Mouse (Mus musculus): Measurements from ENCODE around the gene Tmem120b. TPM values are rescaled to one million over a fixed set of nuclear protein-coding genes. Genes with fewer than 3 reads are reported as not detected.

Tmem120b gene
- polyA plus RNA-seq, 1 experiment from 2014 or later: 11.4 TPM

DNA sequence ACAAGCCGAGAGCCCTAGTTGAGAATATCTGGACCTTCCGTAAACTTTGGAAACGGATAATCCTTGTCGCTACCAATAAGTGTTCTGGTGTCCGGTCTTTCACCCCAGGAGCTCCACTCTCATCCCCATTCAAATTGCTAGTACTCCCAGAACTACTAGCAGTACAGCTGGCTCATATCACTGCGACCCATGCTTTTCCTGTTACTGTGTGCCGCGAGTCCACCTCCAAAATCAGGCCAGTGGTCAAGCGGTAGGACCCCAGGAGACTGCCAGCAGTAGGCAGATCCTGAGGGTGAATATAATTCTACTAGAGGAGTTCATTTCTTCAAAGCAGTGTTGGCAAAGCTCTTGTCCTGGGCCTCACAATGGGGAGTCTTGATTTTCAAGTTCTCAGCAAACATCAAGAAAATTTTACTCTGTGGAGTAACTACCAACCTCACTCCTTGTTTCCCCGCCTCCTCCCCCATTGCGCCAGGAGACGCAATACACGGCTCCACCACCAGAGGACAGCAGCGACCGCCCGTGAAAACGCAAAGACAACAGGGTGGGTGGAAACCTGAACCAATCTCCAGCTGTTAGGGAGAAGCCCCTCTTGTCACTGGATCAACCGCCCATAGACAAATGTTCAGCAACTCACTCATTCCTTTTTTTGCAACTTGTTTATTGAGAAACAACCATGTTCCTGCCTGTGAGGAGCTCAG lies 65.0 kb downstream of the Tmem120b start:
- Histone ChIP-seq H3K27ac (ENCODE audit: low read depth, low read length) (peak overlapping the region; percentile 100), H3K4me2 (peak overlapping the region; percentile 100), H3K9ac (ENCODE audit: low read depth, low read length) (no peak overlapping the region), H3K27me3 (ENCODE audit: control insufficient read depth, insufficient read depth, low read length) (no peaks in the 10 kb centered on the region), H3K36me3 (ENCODE audit: control insufficient read depth, insufficient read depth, low read length) (no peaks in the 10 kb centered on the region), H3K4me1 (ENCODE audit: control insufficient read depth, insufficient read depth, low read length) (peaks cover 65% of the 10 kb centered on the region), H3K9me3 (replicated peaks; ENCODE audit: control insufficient read depth, low read length) (no peaks in the 10 kb centered on the region), H3K4me3 (ENCODE audit: low read depth, low read length) (no peak overlapping the region)
- ATAC-seq (replicated peaks; ENCODE audit: insufficient number of reproducible peaks, low FRiP score, low TSS enrichment): no peak
- 16% methylated on average over 18 of the region's 18 CpGs for WGBS (ENCODE audit: insufficient replicate concordance)

DNA sequence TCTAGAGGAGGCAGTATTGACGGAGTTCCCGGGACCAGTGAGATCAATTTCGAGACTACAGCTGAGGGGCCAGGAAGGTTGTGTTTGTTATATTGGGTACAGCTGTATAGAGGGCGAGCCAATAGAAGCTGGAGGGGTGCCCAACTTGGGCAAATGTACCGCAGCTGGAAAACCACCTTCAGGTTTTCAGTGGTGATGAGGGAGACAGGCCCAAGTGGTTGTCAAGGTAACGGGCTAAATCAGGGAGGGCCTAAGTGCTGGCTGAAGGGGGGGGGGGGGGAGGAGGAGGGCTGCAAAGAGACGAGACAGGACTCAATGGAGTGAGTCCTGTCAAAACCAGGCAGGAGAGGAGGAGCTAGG lies 65.5 kb downstream of the Tmem120b start:
- Histone ChIP-seq H3K4me1 (ENCODE audit: control insufficient read depth, insufficient read depth, low read length) (peaks cover 71% of the 10 kb centered on the region), H3K27ac (ENCODE audit: low read depth, low read length) (peak overlapping the region; percentile 100), H3K9ac (ENCODE audit: low read depth, low read length) (0 out of 2 replicates have a peak overlapping the region, but pooled peaks have one; percentile 10), H3K36me3 (ENCODE audit: control insufficient read depth, insufficient read depth, low read length) (no peaks in the 10 kb centered on the region), H3K4me2 (peak overlapping the region; percentile 100), H3K9me3 (replicated peaks; ENCODE audit: control insufficient read depth, low read length) (no peaks in the 10 kb centered on the region), H3K27me3 (ENCODE audit: control insufficient read depth, insufficient read depth, low read length) (no peaks in the 10 kb centered on the region), H3K4me3 (ENCODE audit: low read depth, low read length) (0 out of 2 replicates have a peak overlapping the region, but pooled peaks have one; percentile 92)
- 32% methylated on average over 7 of the region's 7 CpGs for WGBS (ENCODE audit: insufficient replicate concordance)
- no peak for ATAC-seq (replicated peaks; ENCODE audit: insufficient number of reproducible peaks, low FRiP score, low TSS enrichment)

DNA sequence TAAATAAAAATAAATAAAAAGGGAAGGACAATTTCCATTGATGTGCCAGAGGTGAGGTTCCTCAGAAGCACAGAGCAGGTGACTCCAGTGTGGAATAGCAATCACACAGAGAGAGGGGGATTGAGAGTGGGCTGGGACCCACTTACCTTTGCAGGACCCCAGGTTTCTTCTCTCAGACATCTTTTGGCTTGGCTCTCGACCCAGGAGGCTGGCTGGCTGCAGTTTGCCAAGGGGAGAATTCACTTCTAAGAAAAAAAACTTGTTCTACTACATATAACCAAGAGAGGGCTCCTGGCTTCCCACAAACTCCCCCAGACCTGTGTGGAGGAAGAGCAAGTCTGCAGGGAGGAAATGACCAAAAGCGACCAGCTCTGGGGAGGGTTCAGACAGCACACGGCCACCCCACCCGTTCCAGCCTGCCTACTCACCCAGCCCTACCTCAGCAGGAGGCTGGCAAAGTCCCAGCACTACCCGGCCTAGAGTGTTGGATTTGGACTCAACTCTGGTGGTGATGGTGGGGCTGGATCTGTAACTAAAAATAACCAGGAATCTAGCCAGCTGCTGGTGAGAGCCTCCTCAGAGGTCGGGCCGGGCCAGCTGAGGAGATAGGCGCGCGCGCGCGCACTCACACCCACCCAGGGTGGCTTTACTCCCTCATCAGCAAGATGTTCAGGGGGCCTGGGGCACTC lies 66.1 kb downstream of the Tmem120b start:
- 20% methylated on average over 13 of the region's 13 CpGs for WGBS (ENCODE audit: insufficient replicate concordance)

DNA sequence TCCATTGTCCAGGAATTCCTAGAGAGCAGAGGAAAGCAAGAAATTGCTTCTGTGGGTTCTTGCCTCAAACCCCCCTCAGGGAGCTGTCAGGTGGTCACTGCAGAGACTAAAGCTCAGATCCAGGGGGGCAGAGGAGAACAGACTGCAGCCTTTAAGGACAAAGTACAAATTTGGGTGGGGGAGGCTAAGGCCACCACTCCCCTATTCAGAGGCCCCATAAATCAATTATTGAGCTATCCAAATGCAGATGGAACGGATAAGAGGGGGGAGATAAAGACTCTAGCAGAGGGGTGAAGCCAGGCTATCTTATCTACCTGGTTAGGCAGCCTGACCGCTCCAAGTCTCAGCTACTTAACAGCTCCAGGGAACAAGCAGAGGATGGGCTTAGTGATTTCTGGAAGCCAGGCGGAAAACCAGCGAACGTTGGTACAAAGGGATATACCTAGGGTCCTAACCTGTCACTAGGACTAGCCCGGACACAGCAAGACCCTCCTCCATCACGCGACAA lies 66.7 kb downstream of the Tmem120b start:
- ATAC-seq (replicated peaks; ENCODE audit: insufficient number of reproducible peaks, low FRiP score, low TSS enrichment): no peak
- Histone ChIP-seq H3K27ac (ENCODE audit: low read depth, low read length) (peak overlapping the region; percentile 100), H3K9me3 (replicated peaks; ENCODE audit: control insufficient read depth, low read length) (no peaks in the 10 kb centered on the region), H3K4me3 (ENCODE audit: low read depth, low read length) (peak overlapping the region; percentile 92), H3K27me3 (ENCODE audit: control insufficient read depth, insufficient read depth, low read length) (no peaks in the 10 kb centered on the region), H3K4me2 (peak overlapping the region; percentile 100), H3K4me1 (ENCODE audit: control insufficient read depth, insufficient read depth, low read length) (peaks cover 69% of the 10 kb centered on the region), H3K9ac (ENCODE audit: low read depth, low read length) (peak overlapping the region; percentile 100), H3K36me3 (ENCODE audit: control insufficient read depth, insufficient read depth, low read length) (no peaks in the 10 kb centered on the region)
- 14% methylated on average over 8 of the region's 8 CpGs for WGBS (ENCODE audit: insufficient replicate concordance)

More for the DNA sequence above, 66.1 kb downstream of the Tmem120b start:
- peak overlapping the region; percentile 100 for H3K27ac ChIP-seq (ENCODE audit: low read depth, low read length)
- H3K4me1 ChIP-seq (ENCODE audit: control insufficient read depth, insufficient read depth, low read length): peaks cover 69% of the 10 kb centered on the region
- H3K4me3 ChIP-seq (ENCODE audit: low read depth, low read length): peak overlapping the region; percentile 92
- ATAC-seq (replicated peaks; ENCODE audit: insufficient number of reproducible peaks, low FRiP score, low TSS enrichment): no peak
- H3K9me3 ChIP-seq (replicated peaks; ENCODE audit: control insufficient read depth, low read length): no peaks in the 10 kb centered on the region
- H3K36me3 ChIP-seq (ENCODE audit: control insufficient read depth, insufficient read depth, low read length): no peaks in the 10 kb centered on the region
- H3K27me3 ChIP-seq (ENCODE audit: control insufficient read depth, insufficient read depth, low read length): no peaks in the 10 kb centered on the region
- peak overlapping the region; percentile 100 for H3K4me2 ChIP-seq
- H3K9ac ChIP-seq (ENCODE audit: low read depth, low read length): peak overlapping the region; percentile 100

- peak overlapping the region; percentile 92 for H3K4me3 ChIP-seq (ENCODE audit: low read depth, low read length)
- peak overlapping the region; percentile 100 for H3K4me2 ChIP-seq
- H3K9ac ChIP-seq (ENCODE audit: low read depth, low read length): peak overlapping the region; percentile 100
- ATAC-seq (replicated peaks; ENCODE audit: insufficient number of reproducible peaks, low FRiP score, low TSS enrichment): peak; percentile 58
- H3K4me1 ChIP-seq (ENCODE audit: control insufficient read depth, insufficient read depth, low read length): peaks cover 69% of the 10 kb centered on the region
- peak overlapping the region; percentile 100 for H3K27ac ChIP-seq (ENCODE audit: low read depth, low read length)
- H3K27me3 ChIP-seq (ENCODE audit: control insufficient read depth, insufficient read depth, low read length): no peaks in the 10 kb centered on the region
- WGBS (ENCODE audit: insufficient replicate concordance): 1% methylated on average over 30 of the region's 30 CpGs
- no peaks in the 10 kb centered on the region for H3K36me3 ChIP-seq (ENCODE audit: control insufficient read depth, insufficient read depth, low read length)
- H3K9me3 ChIP-seq (replicated peaks; ENCODE audit: control insufficient read depth, low read length): no peaks in the 10 kb centered on the region
Measured at GRCm38 (mm10) chr5:123135471-123136360, 67.5 kb downstream of the Tmem120b start.

GRCm38 (mm10) chr5:123136361-123137043 lies 68.3 kb downstream of the Tmem120b start:
- Histone ChIP-seq H3K27ac (ENCODE audit: low read depth, low read length) (peak overlapping the region; percentile 100), H3K9ac (ENCODE audit: low read depth, low read length) (peak overlapping the region; percentile 100), H3K27me3 (ENCODE audit: control insufficient read depth, insufficient read depth, low read length) (no peaks in the 10 kb centered on the region), H3K9me3 (replicated peaks; ENCODE audit: control insufficient read depth, low read length) (no peaks in the 10 kb centered on the region), H3K36me3 (ENCODE audit: control insufficient read depth, insufficient read depth, low read length) (no peaks in the 10 kb centered on the region), H3K4me3 (ENCODE audit: low read depth, low read length) (peak overlapping the region; percentile 92), H3K4me1 (ENCODE audit: control insufficient read depth, insufficient read depth, low read length) (peaks cover 69% of the 10 kb centered on the region), H3K4me2 (peak overlapping the region; percentile 100)
- WGBS (ENCODE audit: insufficient replicate concordance): under 1% methylated on average over 13 of the region's 13 CpGs
- peak; percentile 72 for ATAC-seq (replicated peaks; ENCODE audit: insufficient number of reproducible peaks, low FRiP score, low TSS enrichment)

- H3K4me3 ChIP-seq (ENCODE audit: low read depth, low read length): peak overlapping the region; percentile 92
- no peaks in the 10 kb centered on the region for H3K9me3 ChIP-seq (replicated peaks; ENCODE audit: control insufficient read depth, low read length)
- peak overlapping the region; percentile 100 for H3K27ac ChIP-seq (ENCODE audit: low read depth, low read length)
- H3K9ac ChIP-seq (ENCODE audit: low read depth, low read length): peak overlapping the region; percentile 100
- no peaks in the 10 kb centered on the region for H3K27me3 ChIP-seq (ENCODE audit: control insufficient read depth, insufficient read depth, low read length)
- ATAC-seq (replicated peaks; ENCODE audit: insufficient number of reproducible peaks, low FRiP score, low TSS enrichment): no peak
- under 1% methylated on average over 20 of the region's 20 CpGs for WGBS (ENCODE audit: insufficient replicate concordance)
- H3K4me1 ChIP-seq (ENCODE audit: control insufficient read depth, insufficient read depth, low read length): peaks cover 63% of the 10 kb centered on the region
- no peaks in the 10 kb centered on the region for H3K36me3 ChIP-seq (ENCODE audit: control insufficient read depth, insufficient read depth, low read length)
- H3K4me2 ChIP-seq: peak overlapping the region; percentile 100
Measured at GRCm38 (mm10) chr5:123137044-123137909, 69.1 kb downstream of the Tmem120b start.
